ENCODE assay signal across 13 mouse cellular contexts in genomic region chr11:28730140-28730539, GRCm38 (mm10).
"Had no signal": no experiment of that assay in that cellular context is flagged by ENCODE, and none has a peak within 500 bp of the region (broad histone marks: within the 10 kb centered on the region; RNA-seq: fewer than 3 reads in every experiment).

No protein-coding gene starts in this region.

- H3K4me3 ChIP-seq: limb, embryonic 13.5 days; neural tube, embryonic 12.5 days had no signal

- H3K27ac ChIP-seq: kidney, postnatal 0 days; limb, embryonic 13.5 days; liver, embryonic 14.5 days; neural tube, embryonic 12.5 days; stomach, postnatal 0 days had no signal

- H3K27me3 ChIP-seq: limb, embryonic 13.5 days had no signal

- DNase-seq: kidney, adult 9 months; kidney, postnatal 36 days; layer of hippocampus, adult 9-11 months; layer of hippocampus, postnatal 36 days; lung, adult 18-20 months; midbrain, embryonic 14.5 days; right cerebral cortex, postnatal 25 days; thymus, postnatal 4 days had no signal
